Mouse (Mus musculus) heart, embryonic 16.5 days (tissue): ENCODE data around the gene Plcg2. TPM values are rescaled to one million over a fixed set of nuclear protein-coding genes. Genes with fewer than 3 reads are reported as not detected.
A peak's percentile ranks its signal among the peaks of the same experiment; 100 is the strongest.

Source experiments
- ATAC-seq: fragments of 200-750 bp; cut with Nextera tagmentation; replicated peaks from 2 replicates; pipeline ENCODE4 v1.8.0; 2017; ENCODE audit warnings: moderate number of reproducible peaks; ENCODE audit not compliant: insufficient read depth, low FRiP score; ENCODE audit errors: extremely low read depth
- H3K27ac ChIP-seq: fragments of 300-500 bp; sonication (generic); 2 replicates; pipeline ENCODE4 v1.5.1; 2014; ENCODE audit warnings: mild to moderate bottlenecking, low read length, control low read depth, moderate library complexity
- H3K27me3 ChIP-seq: fragments of 300-500 bp; sonication (generic); 2 replicates; pipeline ENCODE4 v1.6.1; 2014; ENCODE audit warnings: low read length, mixed read lengths; ENCODE audit not compliant: control insufficient read depth, insufficient read depth
- H3K36me3 ChIP-seq: fragments of 300-500 bp; sonication (generic); 2 replicates; pipeline ENCODE4 v1.6.1; 2014; ENCODE audit not compliant: control insufficient read depth, insufficient read depth
- H3K4me1 ChIP-seq: fragments of 300-500 bp; sonication (generic); 2 replicates; pipeline ENCODE4 v1.6.1; 2014; ENCODE audit warnings: low read length, mixed read lengths; ENCODE audit not compliant: control insufficient read depth, insufficient read depth
- H3K4me2 ChIP-seq: fragments of 300-500 bp; sonication (generic); 2 replicates; pipeline ENCODE4 v1.6.1; 2014; ENCODE audit warnings: low read depth, mild to moderate bottlenecking, control low read depth, low read length
- H3K4me3 ChIP-seq: fragments of 300-500 bp; sonication (generic); 2 replicates; pipeline ENCODE4 v1.5.1; 2014; ENCODE audit warnings: mild to moderate bottlenecking, control low read depth, low read length
- H3K9ac ChIP-seq: fragments of 300-500 bp; sonication (generic); 2 replicates; pipeline ENCODE4 v1.6.1; 2014; ENCODE audit warnings: low read length, control low read depth
- H3K9me3 ChIP-seq: fragments of 300-500 bp; sonication (generic); replicated peaks from 2 replicates; pipeline ENCODE4 v1.6.1; 2016; ENCODE audit warnings: low read length; ENCODE audit not compliant: control insufficient read depth
- WGBS: fragments of 180-500 bp; shearing (Covaris S2); extraction: QIAGEN DNeasy Blood & Tissue Kit; methylation state at CpG from one replicate; pipeline ENCODE4 v1.1.7; 2014; 5-methylcytosine and 5-hydroxymethylcytosine counted together
- polyA plus RNA-seq: library from polyadenylated mRNA; unstranded; fragments of >200 nt; fragmentation: Nextera tagmentation; extraction: Ambion mirVana; gene quantifications from 2 replicates; pipeline ENCODE4 v1.2.1, GENCODE M21; 2015

The Plcg2 gene
- polyA plus RNA-seq, 1 experiment from 2014 or later, result 7.2 TPM

DNA sequence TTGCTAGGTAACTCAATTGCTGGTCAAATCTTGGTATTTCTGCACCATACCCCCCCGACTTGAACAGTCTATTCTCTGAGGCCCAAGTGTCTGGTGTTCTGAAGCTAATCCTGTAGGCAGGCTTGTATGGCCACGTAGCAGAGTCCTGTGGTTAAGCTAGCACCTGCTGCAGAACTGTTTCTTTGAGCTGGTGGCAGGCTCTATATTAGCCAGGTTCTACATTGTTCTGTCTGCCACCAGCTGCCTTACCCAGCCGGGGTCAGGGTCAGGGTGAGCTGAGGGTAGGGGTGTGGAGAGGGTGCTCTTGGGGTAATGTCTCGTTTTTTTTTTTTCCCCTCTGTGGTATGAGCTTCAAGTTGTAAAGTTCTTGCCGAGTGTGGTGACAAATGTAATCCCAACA is 31.1 kb downstream of the Plcg2 start:
- Histone ChIP-seq H3K4me3 (no peak overlapping the region), H3K4me2 (no peak overlapping the region), H3K9ac (no peak overlapping the region), H3K4me1 (peaks cover 13% of the 10 kb centered on the region), H3K36me3 (no peaks in the 10 kb centered on the region), H3K27ac (0 out of 2 replicates have a peak overlapping the region, but pooled peaks have one; percentile 7), H3K27me3 (no peaks in the 10 kb centered on the region), H3K9me3 (no peaks in the 10 kb centered on the region)
- 56% methylated on average over 5 of the region's 5 CpGs for WGBS
- no peak for ATAC-seq

DNA sequence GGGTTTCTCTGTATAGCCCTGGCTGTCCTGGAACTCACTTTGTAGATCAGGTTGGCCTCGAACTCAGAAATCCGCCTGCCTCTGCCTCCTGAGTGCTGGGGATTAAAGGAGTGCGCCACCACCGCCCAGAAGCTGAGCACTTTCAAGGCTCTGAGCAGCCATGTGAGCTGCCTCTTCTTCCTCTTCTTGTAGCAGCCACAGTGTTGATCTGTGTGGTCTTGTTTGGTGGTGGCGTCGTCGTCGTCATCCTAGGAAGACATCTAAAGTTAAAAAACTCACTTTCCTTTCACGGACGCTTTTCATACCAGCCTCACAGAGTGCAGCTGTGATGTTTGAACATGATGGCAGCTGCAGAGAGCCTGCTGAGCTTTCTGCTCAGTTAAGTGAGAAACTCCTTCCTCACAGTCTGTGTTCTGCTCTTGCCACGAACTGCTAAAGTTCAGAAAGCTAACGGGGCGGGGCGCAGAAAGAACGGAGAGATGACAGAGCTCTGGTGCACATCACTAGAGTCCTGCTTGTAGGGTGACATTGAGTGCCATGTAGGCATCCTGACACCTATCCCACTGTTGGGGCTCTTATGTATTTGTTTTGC is 34.4 kb downstream of the Plcg2 start:
- WGBS, result 74% methylated on average over 15 of the region's 15 CpGs
- no peak for ATAC-seq
- Histone ChIP-seq H3K4me1 (peaks cover 12% of the 10 kb centered on the region), H3K4me2 (no peak overlapping the region), H3K27me3 (no peaks in the 10 kb centered on the region), H3K9me3 (no peaks in the 10 kb centered on the region), H3K36me3 (no peaks in the 10 kb centered on the region), H3K27ac (peak overlapping the region; percentile 42; the same call in 1 of the 2 replicates), H3K4me3 (no peak overlapping the region), H3K9ac (no peak overlapping the region)

DNA sequence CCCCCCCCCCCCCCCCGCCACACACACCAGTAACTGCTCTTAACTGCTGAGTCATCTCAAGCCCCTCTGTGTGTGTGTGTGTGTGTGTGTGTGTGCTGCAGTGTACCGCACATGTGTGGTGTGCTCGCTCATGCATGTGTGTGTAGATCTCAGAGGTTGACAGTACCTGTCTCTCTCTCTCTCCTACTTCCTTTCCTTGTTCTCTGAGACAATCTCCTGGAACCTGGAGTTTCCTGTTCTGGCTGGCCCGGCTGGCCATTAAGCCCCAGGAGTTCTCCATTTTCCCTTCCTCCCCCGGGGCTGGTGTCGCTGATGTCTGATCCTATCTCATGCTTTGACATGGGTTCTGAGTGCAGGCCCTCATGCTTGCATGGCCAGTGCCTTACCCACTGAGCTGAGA is 38.8 kb downstream of the Plcg2 start:
- H3K9me3 ChIP-seq, result no peaks in the 10 kb centered on the region
- no peak overlapping the region for H3K4me3 ChIP-seq
- H3K27me3 ChIP-seq, result no peaks in the 10 kb centered on the region
- H3K4me2 ChIP-seq, result no peak overlapping the region
- no peak for ATAC-seq
- no peak overlapping the region for H3K9ac ChIP-seq
- H3K36me3 ChIP-seq, result no peaks in the 10 kb centered on the region
- 51% methylated on average over 5 of the region's 6 CpGs for WGBS
- H3K27ac ChIP-seq, result no peak overlapping the region
- peaks cover 12% of the 10 kb centered on the region; the same call in 1 of the 2 replicates for H3K4me1 ChIP-seq

DNA sequence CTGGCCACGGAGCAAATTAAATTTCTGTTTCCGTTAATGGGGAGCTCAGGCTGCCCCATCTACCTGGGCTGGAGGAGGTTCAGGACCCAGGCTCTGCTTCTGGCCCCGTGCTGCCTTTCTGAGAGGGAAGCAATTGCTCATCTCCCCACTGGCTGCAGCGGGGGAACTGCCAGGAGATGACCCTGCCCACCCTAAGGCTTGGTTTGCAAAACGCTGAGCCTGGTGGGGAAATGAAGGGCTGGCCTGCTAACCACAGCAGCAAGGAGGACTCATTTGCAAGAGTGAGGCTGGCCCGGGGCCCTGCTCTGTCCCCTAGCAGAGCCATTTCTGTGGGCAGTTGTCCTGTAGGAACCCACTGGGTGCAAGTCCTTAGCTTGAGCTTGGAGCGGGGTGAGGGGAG is 39.7 kb downstream of the Plcg2 start:
- no peaks in the 10 kb centered on the region for H3K9me3 ChIP-seq
- H3K9ac ChIP-seq, result no peak overlapping the region
- no peak overlapping the region for H3K27ac ChIP-seq
- peaks cover 11% of the 10 kb centered on the region; the same call in 1 of the 2 replicates for H3K4me1 ChIP-seq
- H3K27me3 ChIP-seq, result no peaks in the 10 kb centered on the region
- whole genome bisulfite sequencing, result 74% methylated on average over 7 of the region's 7 CpGs
- no peak for ATAC-seq
- no peaks in the 10 kb centered on the region for H3K36me3 ChIP-seq
- H3K4me2 ChIP-seq, result no peak overlapping the region
- no peak overlapping the region for H3K4me3 ChIP-seq

DNA sequence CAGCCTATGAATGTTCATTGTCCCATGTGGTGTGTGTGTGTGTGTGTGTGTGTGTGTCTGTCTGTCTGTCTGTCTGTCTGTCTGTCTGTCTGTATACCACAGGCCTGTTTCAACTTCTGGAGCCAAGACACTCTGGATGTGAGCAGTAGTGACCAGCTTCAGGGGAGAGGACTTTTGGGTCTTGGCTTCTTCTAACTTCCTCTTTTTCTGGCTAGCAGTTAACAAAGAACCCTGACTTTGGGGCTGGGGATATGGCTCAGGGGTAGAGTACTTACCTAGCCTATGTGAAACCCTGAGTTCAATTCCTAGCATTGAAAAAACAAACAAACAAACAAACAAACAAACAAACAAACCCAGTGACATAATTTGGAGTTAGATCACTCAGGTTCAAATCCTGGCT is 44.9 kb downstream of the Plcg2 start:
- Histone ChIP-seq H3K4me3 (no peak overlapping the region), H3K4me1 (peaks cover 23% of the 10 kb centered on the region), H3K27me3 (no peaks in the 10 kb centered on the region), H3K36me3 (no peaks in the 10 kb centered on the region), H3K4me2 (no peak overlapping the region), H3K9ac (no peak overlapping the region), H3K27ac (no peak overlapping the region), H3K9me3 (no peaks in the 10 kb centered on the region)
- no peak for ATAC-seq

DNA sequence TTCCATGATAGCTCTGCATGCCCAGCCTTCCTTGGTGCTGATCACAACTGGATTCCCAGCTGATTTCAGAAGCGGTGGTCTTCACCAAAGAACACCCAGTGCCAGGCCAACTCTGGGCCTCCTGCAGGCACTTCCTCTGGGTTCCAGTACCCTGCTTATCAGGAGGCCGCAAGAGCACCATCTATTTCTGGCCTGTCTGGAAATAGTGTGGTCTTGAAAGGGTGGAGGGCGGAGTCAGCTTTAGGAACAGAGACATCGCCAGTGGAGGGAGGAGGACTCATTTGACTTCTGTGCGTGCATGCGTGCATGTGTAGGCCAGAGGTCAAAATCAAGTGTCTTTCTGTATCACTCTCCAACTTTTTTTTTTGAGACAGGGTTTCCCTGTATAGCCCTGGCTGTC is 45.7 kb downstream of the Plcg2 start:
- Histone ChIP-seq H3K27me3 (no peaks in the 10 kb centered on the region), H3K4me2 (peak overlapping the region; percentile 10; the same call in 1 of the 2 replicates), H3K4me3 (no peak overlapping the region), H3K9me3 (no peaks in the 10 kb centered on the region), H3K9ac (no peak overlapping the region), H3K4me1 (peaks cover 23% of the 10 kb centered on the region), H3K36me3 (no peaks in the 10 kb centered on the region), H3K27ac (peak overlapping the region; percentile 63)
- ATAC-seq, result peak; percentile 80
- WGBS, result 17% methylated on average over 6 of the region's 6 CpGs

DNA sequence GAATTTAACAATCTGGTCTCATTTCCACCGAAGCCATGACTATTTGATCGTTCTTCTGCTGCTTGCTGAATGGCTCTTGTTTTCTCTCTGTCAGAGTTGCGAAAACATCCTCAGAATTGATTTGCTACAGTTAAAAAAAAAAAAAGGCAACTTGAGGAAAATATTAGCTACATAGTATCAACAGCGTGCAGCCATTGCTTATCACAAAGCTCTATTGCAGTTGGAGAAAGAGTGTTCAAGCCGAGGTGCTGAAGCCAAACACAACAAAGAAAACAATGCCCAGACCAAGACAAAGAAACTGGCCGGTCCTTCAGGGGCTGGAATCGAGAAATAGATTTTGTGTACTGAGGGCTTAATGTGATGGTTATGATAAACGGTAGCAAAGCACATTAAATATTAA is 47.0 kb downstream of the Plcg2 start:
- Histone ChIP-seq H3K9ac (no peak overlapping the region), H3K4me2 (no peak overlapping the region), H3K27me3 (no peaks in the 10 kb centered on the region), H3K36me3 (no peaks in the 10 kb centered on the region), H3K27ac (peak overlapping the region; percentile 30; the same call in 1 of the 2 replicates), H3K4me1 (peaks cover 23% of the 10 kb centered on the region), H3K4me3 (no peak overlapping the region), H3K9me3 (no peaks in the 10 kb centered on the region)
- ATAC-seq, result no peak
- 67% methylated on average over 8 of the region's 8 CpGs for WGBS

DNA sequence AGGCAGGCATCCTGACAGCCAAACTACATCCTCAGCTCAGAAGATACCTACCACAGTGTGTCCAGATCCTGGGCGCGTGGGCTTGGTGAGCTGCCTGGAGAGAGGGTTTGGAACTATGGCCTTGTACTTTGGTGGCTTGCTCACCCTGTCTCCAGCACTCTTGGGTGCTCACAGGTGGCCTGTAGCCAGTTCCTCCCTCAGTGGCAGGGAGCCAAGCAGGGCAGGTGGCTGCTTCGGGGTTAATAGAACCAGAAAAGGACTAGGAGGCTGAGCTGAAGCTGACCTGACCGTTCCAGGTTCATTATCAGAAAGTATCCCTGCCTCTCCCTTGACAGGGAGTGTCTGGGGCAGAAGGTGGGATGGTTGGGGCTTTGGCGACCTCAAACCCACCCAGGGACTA is 48.3 kb downstream of the Plcg2 start:
- no peak overlapping the region for H3K4me3 ChIP-seq
- 62% methylated on average over 5 of the region's 5 CpGs for WGBS
- no peak for ATAC-seq

DNA sequence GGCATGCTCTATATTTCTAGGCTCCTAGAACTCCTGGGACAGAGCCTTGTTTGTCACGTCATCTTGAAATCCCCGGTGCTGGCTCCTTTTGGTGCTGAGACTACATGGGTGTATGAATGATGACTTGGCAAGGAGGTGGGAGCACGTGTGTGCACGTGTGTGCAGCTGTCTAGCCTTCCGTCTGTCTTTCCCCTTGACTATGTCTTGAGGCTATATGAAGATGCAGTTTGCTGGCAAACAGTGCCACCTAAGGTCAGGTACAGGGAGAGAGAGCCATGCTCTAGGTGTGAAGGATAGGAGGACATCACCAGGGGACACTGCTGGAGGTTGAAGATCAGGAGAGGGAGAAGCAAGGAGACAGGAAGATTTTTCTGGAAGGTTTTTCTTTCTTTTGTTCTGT is 49.9 kb downstream of the Plcg2 start:
- Histone ChIP-seq H3K4me3 (no peak overlapping the region), H3K9ac (no peak overlapping the region), H3K4me1 (peaks cover 18% of the 10 kb centered on the region), H3K36me3 (no peaks in the 10 kb centered on the region), H3K27me3 (no peaks in the 10 kb centered on the region), H3K27ac (no peak overlapping the region), H3K4me2 (no peak overlapping the region), H3K9me3 (no peaks in the 10 kb centered on the region)
- no peak; the same call in 1 of the 2 replicates for ATAC-seq
- 76% methylated on average over 5 of the region's 5 CpGs for WGBS

More for the DNA sequence above, 48.3 kb downstream of the Plcg2 start:
- Histone ChIP-seq H3K27me3 (no peaks in the 10 kb centered on the region), H3K36me3 (no peaks in the 10 kb centered on the region), H3K9ac (no peak overlapping the region), H3K4me2 (no peak overlapping the region), H3K9me3 (no peaks in the 10 kb centered on the region), H3K27ac (no peak overlapping the region), H3K4me1 (peaks cover 23% of the 10 kb centered on the region)
